Mouse (Mus musculus): ENCODE measurements around the gene Slc22a3.
A peak's percentile ranks its signal among the peaks of the same experiment; 100 is the strongest.

Slc22a3 gene

GRCm38 (mm10) chr17:12507654-12508204 is at the start of gene Slc22a3:
TSS of gene Slc22a3 (minus strand) at chr17:12507704.
- DNase-seq: no peak

DNA sequence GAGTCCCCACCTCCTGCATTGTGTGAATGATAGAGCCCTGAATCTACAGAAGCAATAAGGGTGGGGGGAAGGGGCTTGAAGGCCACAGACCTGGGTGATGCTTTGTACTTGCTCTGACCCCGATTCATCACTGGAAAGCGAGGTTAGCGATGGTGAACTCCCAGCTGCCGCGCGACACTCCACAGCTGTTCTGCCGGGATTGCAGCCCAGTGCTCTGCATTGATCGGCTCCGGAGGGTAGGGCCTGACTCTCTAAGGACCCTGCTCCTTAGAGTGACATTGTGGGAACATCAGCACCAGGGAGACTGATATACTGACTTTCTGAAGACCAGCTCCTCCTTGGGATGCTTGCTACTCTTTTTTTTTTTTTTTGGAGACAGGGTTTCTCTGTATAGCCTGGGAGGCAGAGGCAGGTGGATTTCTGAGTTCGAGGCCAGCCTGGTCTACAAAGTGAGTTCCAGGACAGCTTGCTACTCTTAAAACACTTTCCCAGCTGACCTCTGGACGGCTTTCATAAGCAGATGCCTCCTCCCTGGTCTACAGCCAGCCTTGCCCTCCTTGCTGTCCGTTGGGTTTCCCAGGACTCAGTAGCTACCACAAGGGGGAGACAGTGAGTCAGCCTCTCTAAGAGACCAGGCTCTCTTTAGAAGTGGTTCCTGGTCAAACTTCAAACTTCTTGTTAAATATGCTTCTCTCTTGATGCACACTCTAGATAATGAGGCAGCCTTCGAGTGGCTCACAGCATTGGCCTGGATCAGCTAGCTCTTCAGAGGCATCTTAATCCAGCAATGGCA is 27.0 kb upstream of the Slc22a3 start:
- DNase-seq: peak; percentile 16 to 25

- peak; percentile 29 to 31 for DNase-seq
These were observed 24.6 kb upstream of the Slc22a3 start for GRCm38 (mm10) chr17:12532115-12532514.

DNA sequence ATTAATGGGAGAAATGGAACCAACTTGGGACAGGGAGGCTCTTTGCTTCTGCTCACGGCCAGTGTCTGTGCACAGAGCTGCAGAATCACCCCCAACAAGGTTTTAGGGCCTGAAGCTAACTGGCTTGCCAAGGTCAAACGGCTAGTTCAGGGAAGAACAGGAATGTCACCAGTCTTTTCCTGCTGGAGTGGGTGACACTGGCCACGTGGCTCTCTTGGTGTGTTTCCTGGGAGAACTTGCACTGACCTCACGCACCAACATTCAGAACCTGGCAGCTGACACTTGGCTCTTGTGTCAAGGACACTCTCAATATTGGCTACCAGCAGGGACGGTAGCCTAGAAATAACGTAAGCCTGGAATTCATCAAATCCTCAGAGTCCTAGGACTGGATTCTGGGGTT is 22.6 kb upstream of the Slc22a3 start:
- DNase-seq: no peak

- DNase-seq: no peak
These were observed 22.0 kb upstream of the Slc22a3 start for GRCm38 (mm10) chr17:12529384-12529985.

DNA sequence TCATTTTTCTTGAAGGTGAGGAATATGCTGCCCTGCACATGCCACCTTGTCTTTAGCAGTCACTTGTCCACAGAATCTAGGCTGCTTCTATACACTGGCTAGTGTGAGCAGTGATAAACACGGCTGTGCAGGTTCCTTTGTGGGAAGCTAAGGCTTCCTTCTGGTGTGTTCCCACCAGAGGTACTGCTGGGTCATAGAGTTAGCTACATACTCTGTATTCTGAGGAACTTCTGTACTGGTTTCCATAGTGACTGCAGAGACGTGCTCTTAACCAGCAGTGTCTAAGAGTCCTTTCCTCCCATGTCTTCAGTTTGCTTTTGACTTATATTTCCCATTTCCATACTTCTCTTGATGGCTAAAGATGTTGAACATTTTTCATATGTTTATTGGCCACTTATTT is 11.6 kb upstream of the Slc22a3 start:
- no peak for DNase-seq

DNA sequence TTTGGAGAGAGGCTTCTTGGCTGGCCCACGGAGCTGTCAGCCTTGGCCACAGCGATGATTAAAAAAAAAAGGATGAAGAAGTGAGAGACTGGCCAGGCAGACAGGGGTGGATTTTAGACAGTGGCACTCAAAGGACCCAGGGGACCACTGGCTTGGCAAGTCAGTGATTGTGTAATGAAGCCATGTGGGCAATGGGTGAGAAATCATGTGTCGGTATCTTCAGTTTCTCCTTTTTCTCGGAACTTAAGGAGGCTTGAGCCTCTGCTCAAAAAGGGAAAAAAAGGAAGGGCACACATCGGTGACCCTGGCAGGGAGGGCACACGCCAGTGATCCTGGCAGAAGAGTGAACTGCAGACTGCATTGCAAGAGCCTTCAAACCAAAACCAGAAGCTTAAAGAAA is 10.7 kb upstream of the Slc22a3 start:
- DNase-seq: no peak

DNA sequence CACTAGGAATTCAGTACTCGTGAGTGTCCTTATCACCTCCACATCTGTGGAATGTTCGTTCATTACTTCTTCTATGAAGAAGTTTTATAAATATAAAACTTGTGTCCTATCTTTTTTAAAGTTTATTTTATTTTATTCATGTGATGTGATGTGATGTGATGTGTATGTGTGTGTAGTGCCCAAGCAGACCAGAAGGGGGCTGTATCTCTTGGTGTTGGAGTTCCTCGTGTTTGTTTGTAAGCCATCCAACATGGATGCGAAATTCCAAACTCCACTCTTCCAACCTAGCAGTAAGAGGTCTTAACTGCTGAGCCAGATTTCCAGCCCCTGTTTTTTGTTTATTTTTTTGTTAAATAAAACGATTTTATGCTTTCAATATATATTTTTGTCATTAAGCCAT is 6.5 kb upstream of the Slc22a3 start:
- no peak for DNase-seq

GRCm38 (mm10) chr17:12513107-12513923 is 5.8 kb upstream of the Slc22a3 start:
- no peak for DNase-seq

GRCm38 (mm10) chr17:12511193-12511592 is 3.7 kb upstream of the Slc22a3 start:
- DNase-seq: no peak

DNA sequence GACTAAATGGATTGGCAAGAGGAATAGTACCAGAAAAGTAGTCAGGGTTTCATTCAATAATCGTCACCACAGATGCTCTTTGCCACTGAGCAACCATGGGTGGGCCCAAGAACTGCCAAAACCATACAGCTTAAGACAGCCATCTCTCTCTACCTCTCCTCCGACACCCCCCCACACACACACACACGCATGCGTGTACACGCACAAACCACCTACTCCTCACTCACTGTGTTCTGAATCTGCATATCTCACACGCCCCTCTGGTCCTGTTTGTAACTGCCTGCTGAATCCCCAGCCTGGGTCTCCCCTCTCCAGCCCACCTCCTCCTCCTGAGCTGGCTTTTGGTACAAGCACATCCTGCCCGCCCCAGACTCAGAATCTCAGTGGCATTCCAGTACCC is 872 bp upstream of the Slc22a3 start:
- DNase-seq: no peak

DNA sequence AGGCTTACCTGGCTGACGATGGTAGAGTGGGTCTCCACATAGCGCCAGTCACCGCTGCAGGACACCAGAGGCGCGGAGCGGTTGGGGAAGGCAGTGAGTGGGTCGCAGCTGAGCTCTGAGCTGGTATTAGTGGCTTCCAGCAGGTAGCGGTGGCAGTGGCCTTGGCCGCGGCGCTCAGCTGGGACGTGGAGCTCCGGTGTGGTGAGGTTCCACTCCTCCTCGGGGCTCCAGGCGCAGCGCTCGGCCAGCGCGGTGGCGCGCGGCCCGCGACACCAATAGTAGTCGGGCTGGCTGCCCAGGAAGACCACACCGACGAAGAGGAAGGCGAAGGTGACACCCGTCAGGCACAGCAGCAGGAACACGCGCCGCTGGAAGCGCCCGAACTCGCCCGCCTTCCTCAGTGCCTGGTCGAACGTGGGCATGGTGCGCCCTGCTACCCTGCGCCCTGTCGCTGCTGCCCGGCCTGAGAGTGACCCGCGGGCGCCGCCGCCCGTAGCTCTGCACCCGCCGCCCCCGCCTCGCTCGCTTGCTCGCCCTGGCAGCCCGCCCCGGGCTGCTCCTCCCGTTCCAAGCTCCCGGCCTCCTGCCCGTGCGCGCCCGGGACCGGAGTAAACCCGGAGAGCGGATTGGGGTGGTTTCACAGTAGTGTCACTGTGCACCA is 471 bp downstream of the Slc22a3 start:
- peak in 1 of 2 experiments; percentile 10 for DNase-seq

DNA sequence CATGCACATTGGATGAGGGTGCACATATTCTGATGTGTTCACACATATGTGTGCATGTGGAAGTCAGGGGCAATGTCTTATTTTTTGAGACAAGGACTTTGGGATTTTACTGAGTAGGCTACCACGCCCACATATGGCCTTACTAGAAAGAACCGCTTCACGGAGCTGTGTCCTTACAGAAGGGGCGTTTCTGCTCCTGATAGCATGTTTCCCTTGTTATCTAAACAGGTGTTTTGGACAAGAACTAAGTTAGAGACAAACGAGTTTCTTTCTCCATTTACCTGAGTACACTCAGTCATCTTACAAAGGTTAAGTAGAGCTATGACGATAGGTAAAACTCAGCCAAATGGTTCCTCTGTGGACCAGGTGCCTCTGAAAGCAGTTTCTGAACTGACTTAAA is 1.8 kb downstream of the Slc22a3 start:
- no peak for DNase-seq

- DNase-seq: no peak
These were observed 8.1 kb downstream of the Slc22a3 start for GRCm38 (mm10) chr17:12499426-12499825.

- DNase-seq: no peak
These were observed 11.9 kb downstream of the Slc22a3 start for GRCm38 (mm10) chr17:12495558-12495957.

DNA sequence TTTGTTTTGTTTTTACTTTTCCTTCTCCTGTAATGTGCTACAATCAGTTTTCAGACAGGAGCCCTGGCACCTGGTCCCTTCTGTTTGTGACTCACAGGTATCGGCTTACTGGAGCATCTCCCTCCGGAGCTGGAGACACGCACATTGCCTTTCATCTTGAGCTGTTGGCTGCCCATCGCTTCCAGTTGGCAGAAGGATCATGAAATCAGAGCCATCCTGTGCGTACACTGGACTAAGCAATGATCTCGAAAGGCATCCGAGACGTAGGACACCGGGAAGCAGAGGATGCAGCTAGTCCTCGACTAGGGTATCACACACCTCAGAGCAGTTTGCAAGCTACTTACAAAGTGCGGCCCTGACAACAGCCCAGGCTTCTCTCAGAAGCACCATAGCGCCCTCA is 15.9 kb downstream of the Slc22a3 start:
- no peak for DNase-seq

- no peak for DNase-seq
These were observed 17.6 kb downstream of the Slc22a3 start for GRCm38 (mm10) chr17:12489888-12490287.

GRCm38 (mm10) chr17:12485657-12486056 is 21.8 kb downstream of the Slc22a3 start:
- no peak for DNase-seq

- DNase-seq: no peak
These were observed 28.1 kb downstream of the Slc22a3 start for GRCm38 (mm10) chr17:12479416-12479815.

DNA sequence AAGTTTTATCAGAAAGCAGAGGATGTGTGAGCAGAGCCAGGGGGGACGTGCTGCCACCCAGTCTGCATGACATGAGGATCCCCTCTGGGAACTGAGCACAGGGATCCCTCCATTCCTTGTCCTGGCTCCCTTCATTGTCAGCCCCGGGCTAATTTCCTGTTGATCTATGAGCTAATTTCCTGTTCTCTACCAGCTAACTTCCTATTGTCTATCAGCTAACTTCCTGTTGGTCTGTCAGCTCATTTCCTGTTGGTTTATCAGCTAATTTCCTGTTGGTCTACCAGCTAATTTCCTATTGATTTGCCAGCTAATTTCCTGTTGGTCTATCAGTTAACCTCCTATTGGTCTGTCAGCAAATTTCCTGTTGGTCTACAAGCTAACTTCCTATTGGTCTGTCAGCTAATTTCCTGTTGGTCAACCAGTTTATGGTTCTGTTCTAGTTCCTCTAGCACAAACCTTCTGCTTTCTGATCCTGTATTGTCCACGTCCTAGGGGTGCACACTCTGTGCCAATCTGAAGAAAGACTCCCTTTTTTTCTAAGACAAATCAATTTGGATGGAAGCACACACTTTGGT is 32.9 kb downstream of the Slc22a3 start:
- no peak for DNase-seq

DNA sequence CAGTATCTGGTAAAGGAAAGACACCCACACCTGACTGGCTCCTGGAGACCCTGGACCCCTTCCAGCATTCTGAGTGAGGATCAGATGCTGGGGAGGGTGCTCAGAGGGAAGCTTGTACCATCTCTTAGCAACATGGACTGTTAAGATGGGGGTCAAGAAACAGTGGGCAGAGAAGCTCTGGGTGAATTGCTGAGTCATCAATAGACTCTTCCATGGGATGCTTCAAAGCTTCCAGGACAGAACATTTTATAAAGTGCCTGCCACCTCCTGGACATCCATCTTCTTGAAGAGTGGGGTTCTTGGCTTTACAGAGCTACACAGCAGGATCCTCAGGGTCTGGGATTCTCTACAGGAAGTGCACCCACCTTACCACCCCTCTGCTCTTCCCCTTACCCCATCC is 35.0 kb downstream of the Slc22a3 start:
- no peak for DNase-seq

- DNase-seq: no peak
These were observed 38.8 kb downstream of the Slc22a3 start for GRCm38 (mm10) chr17:12468745-12469144.

All from thymus, adult 18-20 months (tissue).